Mouse (Mus musculus): Measurements from ENCODE around the gene Gpr171. TPM values are rescaled to one million over a fixed set of nuclear protein-coding genes. Genes with fewer than 3 reads are reported as not detected.
"Not testable (repeated sequence)": the region's sequence is repeated elsewhere in the genome, so short reads cannot be mapped to it uniquely, and the experiment has no call there.

Gpr171 gene
- total RNA-seq, 1 experiment, result 0.09 TPM

- in situ Hi-C loops (cut with MboI; ENCODE audit: low sequenced_read_pairs in 2 of 2, unreplicated experiment in 2 of 2), result no loop called here
- Histone ChIP-seq H3K27ac (ENCODE audit: insufficient read depth, low read depth, low read length, poor library complexity, severe bottlenecking) (no peak overlapping the region), H3K4me1 (ENCODE audit: control insufficient read depth in 2 of 2, insufficient read depth in 2 of 2, low read length in 2 of 2, poor library complexity in 1 of 2) (peaks cover 2 to 5% of the 10 kb centered on the region in 2 experiments; a peak in 1 of 4 replicates), H3K36me3 (ENCODE audit: control insufficient read depth, insufficient read depth, low read length, poor library complexity, severe bottlenecking) (no peaks in the 10 kb centered on the region), H3K9ac (ENCODE audit: insufficient read depth, low read depth, low read length, poor library complexity, severe bottlenecking) (no peak overlapping the region), H3K4me3 (ENCODE audit: insufficient read depth in 1 of 2, low read depth in 1 of 2, low read length in 2 of 2, poor library complexity in 1 of 2, severe bottlenecking in 1 of 2) (no peak overlapping the region), H3K9me3 (ENCODE audit: control insufficient read depth, insufficient read depth, low read depth, low read length) (no peaks in the 10 kb centered on the region)
- TF ChIP-seq CHD2 (IDR thresholded peaks at IDR 0.05; ENCODE audit: low read depth, low read length) (no peak), MAFK (IDR thresholded peaks at IDR 0.05; ENCODE audit: insufficient read depth, low read depth, low read length) (no peak), ZNF384 (IDR thresholded peaks at IDR 0.05; ENCODE audit: low read depth, low read length) (no peak), ZC3H11A (IDR thresholded peaks at IDR 0.05; ENCODE audit: borderline replicate concordance, low read depth, low read length) (no peak), HCFC1 (IDR thresholded peaks at IDR 0.05; ENCODE audit: borderline replicate concordance, insufficient read depth, low read length) (no peak)
- no peak for DNase-seq (ENCODE audit: low read depth, low spot score)
These were observed 20.7 kb downstream of the Gpr171 start for GRCm38 (mm10) chr3:59080919-59081318.

- TF ChIP-seq HCFC1 (IDR thresholded peaks at IDR 0.05; ENCODE audit: borderline replicate concordance, insufficient read depth, low read length) (no peak), MAFK (IDR thresholded peaks at IDR 0.05; ENCODE audit: insufficient read depth, low read depth, low read length) (no peak)
- Histone ChIP-seq H3K27ac (ENCODE audit: insufficient read depth, low read depth, low read length, poor library complexity, severe bottlenecking) (no peak overlapping the region), H3K9ac (ENCODE audit: insufficient read depth, low read depth, low read length, poor library complexity, severe bottlenecking) (no peak overlapping the region), H3K36me3 (ENCODE audit: control insufficient read depth, insufficient read depth, low read length, poor library complexity, severe bottlenecking) (no peaks in the 10 kb centered on the region), H3K4me3 (ENCODE audit: insufficient read depth in 1 of 2, low read depth in 1 of 2, low read length in 2 of 2, poor library complexity in 1 of 2, severe bottlenecking in 1 of 2) (no peak overlapping the region), H3K9me3 (ENCODE audit: control insufficient read depth, insufficient read depth, low read depth, low read length) (no peaks in the 10 kb centered on the region), H3K4me1 (ENCODE audit: control insufficient read depth in 2 of 2, insufficient read depth in 2 of 2, low read length in 2 of 2, poor library complexity in 1 of 2) (peaks cover 2 to 5% of the 10 kb centered on the region in 2 experiments; a peak in 1 of 4 replicates)
- DNase-seq (ENCODE audit: low read depth, low spot score), result no peak
- in situ Hi-C loops (cut with MboI; ENCODE audit: low sequenced_read_pairs in 2 of 2, unreplicated experiment in 2 of 2), result no loop called here
These were observed 21.2 kb downstream of the Gpr171 start for GRCm38 (mm10) chr3:59080293-59080916.

- no peak overlapping the region for H3K4me3 ChIP-seq (ENCODE audit: insufficient read depth in 1 of 2, low read depth in 1 of 2, low read length in 2 of 2, poor library complexity in 1 of 2, severe bottlenecking in 1 of 2)
- H3K4me1 ChIP-seq (ENCODE audit: control insufficient read depth in 2 of 2, insufficient read depth in 2 of 2, low read length in 2 of 2, poor library complexity in 1 of 2), result peaks cover 2 to 5% of the 10 kb centered on the region in 2 experiments; a peak in 1 of 4 replicates
- peak; percentile 73 for DNase-seq (ENCODE audit: low read depth, low spot score)
- TF ChIP-seq MAFK (IDR thresholded peaks at IDR 0.05; ENCODE audit: insufficient read depth, low read depth, low read length), result peak; percentile 87
- TF ChIP-seq ZC3H11A (IDR thresholded peaks at IDR 0.05; ENCODE audit: borderline replicate concordance, low read depth, low read length), result no peak
- H3K9ac ChIP-seq (ENCODE audit: insufficient read depth, low read depth, low read length, poor library complexity, severe bottlenecking), result no peak overlapping the region
- in situ Hi-C loops (cut with MboI; ENCODE audit: low sequenced_read_pairs in 2 of 2, unreplicated experiment in 2 of 2), result no loop called here
- H3K27ac ChIP-seq (ENCODE audit: insufficient read depth, low read depth, low read length, poor library complexity, severe bottlenecking), result no peak overlapping the region
- H3K9me3 ChIP-seq (ENCODE audit: control insufficient read depth, insufficient read depth, low read depth, low read length), result no peaks in the 10 kb centered on the region
- no peaks in the 10 kb centered on the region for H3K36me3 ChIP-seq (ENCODE audit: control insufficient read depth, insufficient read depth, low read length, poor library complexity, severe bottlenecking)
These were observed 22.3 kb downstream of the Gpr171 start for GRCm38 (mm10) chr3:59079327-59079726.

GRCm38 (mm10) chr3:59078585-59078984, 23.0 kb downstream of the Gpr171 start:
- H3K9ac ChIP-seq (ENCODE audit: insufficient read depth, low read depth, low read length, poor library complexity, severe bottlenecking), result no peak overlapping the region
- peaks cover 2 to 5% of the 10 kb centered on the region in 2 experiments; a peak in 1 of 4 replicates for H3K4me1 ChIP-seq (ENCODE audit: control insufficient read depth in 2 of 2, insufficient read depth in 2 of 2, low read length in 2 of 2, poor library complexity in 1 of 2)
- H3K36me3 ChIP-seq (ENCODE audit: control insufficient read depth, insufficient read depth, low read length, poor library complexity, severe bottlenecking), result no peaks in the 10 kb centered on the region
- DNase-seq (ENCODE audit: low read depth, low spot score), result no peak
- no peak for TF ChIP-seq ZNF384 (IDR thresholded peaks at IDR 0.05; ENCODE audit: low read depth, low read length)
- TF ChIP-seq HCFC1 (IDR thresholded peaks at IDR 0.05; ENCODE audit: borderline replicate concordance, insufficient read depth, low read length), result no peak
- TF ChIP-seq ZC3H11A (IDR thresholded peaks at IDR 0.05; ENCODE audit: borderline replicate concordance, low read depth, low read length), result no peak
- TF ChIP-seq CHD2 (IDR thresholded peaks at IDR 0.05; ENCODE audit: low read depth, low read length), result no peak
- H3K4me3 ChIP-seq (ENCODE audit: insufficient read depth in 1 of 2, low read depth in 1 of 2, low read length in 2 of 2, poor library complexity in 1 of 2, severe bottlenecking in 1 of 2), result no peak overlapping the region
- H3K27ac ChIP-seq (ENCODE audit: insufficient read depth, low read depth, low read length, poor library complexity, severe bottlenecking), result no peak overlapping the region
- no peaks in the 10 kb centered on the region for H3K9me3 ChIP-seq (ENCODE audit: control insufficient read depth, insufficient read depth, low read depth, low read length)
- in situ Hi-C loops (cut with MboI; ENCODE audit: low sequenced_read_pairs in 2 of 2, unreplicated experiment in 2 of 2), result no loop called here

- H3K36me3 ChIP-seq (ENCODE audit: control insufficient read depth, insufficient read depth, low read length, poor library complexity, severe bottlenecking), result no peaks in the 10 kb centered on the region
- H3K4me3 ChIP-seq (ENCODE audit: insufficient read depth in 1 of 2, low read depth in 1 of 2, low read length in 2 of 2, poor library complexity in 1 of 2, severe bottlenecking in 1 of 2), result no peak overlapping the region
- DNase-seq (ENCODE audit: low read depth, low spot score), result no peak
- H3K9ac ChIP-seq (ENCODE audit: insufficient read depth, low read depth, low read length, poor library complexity, severe bottlenecking), result no peak overlapping the region
- H3K9me3 ChIP-seq (ENCODE audit: control insufficient read depth, insufficient read depth, low read depth, low read length), result no peaks in the 10 kb centered on the region
- no peak overlapping the region for H3K27ac ChIP-seq (ENCODE audit: insufficient read depth, low read depth, low read length, poor library complexity, severe bottlenecking)
- TF ChIP-seq ZC3H11A (IDR thresholded peaks at IDR 0.05; ENCODE audit: borderline replicate concordance, low read depth, low read length) (0 out of 2 replicates have a peak, but pooled peaks have one; percentile 4), CHD2 (IDR thresholded peaks at IDR 0.05; ENCODE audit: low read depth, low read length) (no peak)
- peaks cover 2 to 5% of the 10 kb centered on the region in 2 experiments; a peak in 1 of 4 replicates for H3K4me1 ChIP-seq (ENCODE audit: control insufficient read depth in 2 of 2, insufficient read depth in 2 of 2, low read length in 2 of 2, poor library complexity in 1 of 2)
- in situ Hi-C loops (cut with MboI; ENCODE audit: low sequenced_read_pairs in 2 of 2, unreplicated experiment in 2 of 2), result no loop called here
These were observed 24.3 kb downstream of the Gpr171 start for GRCm38 (mm10) chr3:59077278-59077677.

GRCm38 (mm10) chr3:59069071-59069470, 32.5 kb downstream of the Gpr171 start:
- H3K9me3 ChIP-seq (ENCODE audit: control insufficient read depth, insufficient read depth, low read depth, low read length); H3K36me3 ChIP-seq (ENCODE audit: control insufficient read depth, insufficient read depth, low read length, poor library complexity, severe bottlenecking); H3K9ac ChIP-seq (ENCODE audit: insufficient read depth, low read depth, low read length, poor library complexity, severe bottlenecking); in situ Hi-C loops (cut with MboI; ENCODE audit: low sequenced_read_pairs in 2 of 2, unreplicated experiment in 2 of 2); DNase-seq (ENCODE audit: low read depth, low spot score); H3K4me3 ChIP-seq (ENCODE audit: insufficient read depth in 1 of 2, low read depth in 1 of 2, low read length in 2 of 2, poor library complexity in 1 of 2, severe bottlenecking in 1 of 2); H3K4me1 ChIP-seq (ENCODE audit: control insufficient read depth in 2 of 2, insufficient read depth in 2 of 2, low read length in 2 of 2, poor library complexity in 1 of 2); H3K27ac ChIP-seq (ENCODE audit: insufficient read depth, low read depth, low read length, poor library complexity, severe bottlenecking): not testable (repeated sequence)

Data from ES-E14 (cell line).